Mouse (Mus musculus): ENCODE measurements around the gene Stmn1. TPM values are rescaled to one million over a fixed set of nuclear protein-coding genes. Genes with fewer than 3 reads are reported as not detected.

Stmn1 gene
- polyA plus RNA-seq, 1 experiment from 2014 or later, result 6,954 TPM

- Histone ChIP-seq H3K36me3 (ENCODE audit: poor library complexity, severe bottlenecking) (peaks cover 11% of the 10 kb centered on the region), H3K4me3 (no peak overlapping the region; the same call in 1 of the 2 replicates), H3K27ac (no peak overlapping the region), H3K27me3 (no peaks in the 10 kb centered on the region), H3K4me2 (peak overlapping the region; percentile 89; the same call in 1 of the 2 replicates), H3K4me1 (peaks cover 18% of the 10 kb centered on the region), H3K9me3 (replicated peaks) (no peaks in the 10 kb centered on the region), H3K9ac (no peak overlapping the region)
- ATAC-seq, result peak; percentile 41; the same call in 1 of the 2 replicates
- 76% methylated on average over 4 of the region's 4 CpGs for WGBS
Observed at GRCm38 (mm10) chr4:134510396-134510795, 42.3 kb downstream of the Stmn1 start.

GRCm38 (mm10) chr4:134510845-134511411, 42.8 kb downstream of the Stmn1 start, which contains the start of gene Aunip:
Gene Aunip (plus strand): TSS chr4:134510999.
- Histone ChIP-seq H3K4me3 (peak within 1 kb of the TSS; percentile 54), H3K27ac (no peak within 1 kb of the TSS), H3K27me3 (no peaks in the 10 kb centered on the region), H3K4me1 (peaks cover 18% of the 10 kb centered on the region), H3K4me2 (peak within 1 kb of the TSS; percentile 89), H3K36me3 (ENCODE audit: poor library complexity, severe bottlenecking) (peaks cover 11% of the 10 kb centered on the region), H3K9me3 (replicated peaks) (no peaks in the 10 kb centered on the region), H3K9ac (peak within 1 kb of the TSS; percentile 62)
- under 1% methylated on average over 42 of the region's 42 CpGs for WGBS
- ATAC-seq, result peak; percentile 97

GRCm38 (mm10) chr4:134511730-134512129, 43.6 kb downstream of the Stmn1 start:
- Histone ChIP-seq H3K36me3 (ENCODE audit: poor library complexity, severe bottlenecking) (peaks cover 11% of the 10 kb centered on the region), H3K27ac (no peak overlapping the region), H3K4me3 (peak overlapping the region; percentile 54), H3K4me2 (peak overlapping the region; percentile 89), H3K4me1 (peaks cover 18% of the 10 kb centered on the region), H3K9ac (peak overlapping the region; percentile 62; the same call in 1 of the 2 replicates), H3K9me3 (replicated peaks) (no peaks in the 10 kb centered on the region), H3K27me3 (no peaks in the 10 kb centered on the region)
- no peak for ATAC-seq
- WGBS, result 77% methylated on average over 6 of the region's 6 CpGs

GRCm38 (mm10) chr4:134512798-134513197, 44.7 kb downstream of the Stmn1 start:
- no peak for ATAC-seq
- Histone ChIP-seq H3K27me3 (no peaks in the 10 kb centered on the region), H3K4me1 (peaks cover 18% of the 10 kb centered on the region), H3K9me3 (replicated peaks) (no peaks in the 10 kb centered on the region), H3K27ac (no peak overlapping the region), H3K4me3 (peak overlapping the region; percentile 23), H3K36me3 (ENCODE audit: poor library complexity, severe bottlenecking) (peaks cover 2% of the 10 kb centered on the region; the same call in 1 of the 2 replicates), H3K9ac (no peak overlapping the region), H3K4me2 (peak overlapping the region; percentile 48)
- WGBS, result 33% methylated on average over 15 of the region's 15 CpGs

- 95% methylated on average over 11 of the region's 11 CpGs for WGBS
- Histone ChIP-seq H3K27ac (no peak overlapping the region), H3K4me1 (peaks cover 18% of the 10 kb centered on the region), H3K9ac (no peak overlapping the region), H3K4me2 (no peak overlapping the region), H3K4me3 (no peak overlapping the region), H3K9me3 (replicated peaks) (no peaks in the 10 kb centered on the region), H3K36me3 (ENCODE audit: poor library complexity, severe bottlenecking) (no peaks in the 10 kb centered on the region), H3K27me3 (no peaks in the 10 kb centered on the region)
- no peak for ATAC-seq
Observed at GRCm38 (mm10) chr4:134514309-134514930, 46.3 kb downstream of the Stmn1 start.

GRCm38 (mm10) chr4:134515614-134516013, 47.5 kb downstream of the Stmn1 start:
- no peak for ATAC-seq
- WGBS, result 75% methylated on average over 7 of the region's 7 CpGs
- H3K4me2 ChIP-seq, result no peak overlapping the region
- H3K9ac ChIP-seq, result no peak overlapping the region
- peaks cover 4% of the 10 kb centered on the region; the same call in 1 of the 2 replicates for H3K36me3 ChIP-seq (ENCODE audit: poor library complexity, severe bottlenecking)
- no peaks in the 10 kb centered on the region for H3K9me3 ChIP-seq (replicated peaks)
- H3K4me3 ChIP-seq, result no peak overlapping the region
- H3K4me1 ChIP-seq, result peaks cover 18% of the 10 kb centered on the region
- H3K27me3 ChIP-seq, result no peaks in the 10 kb centered on the region
- no peak overlapping the region for H3K27ac ChIP-seq

- Histone ChIP-seq H3K4me1 (peaks cover 8% of the 10 kb centered on the region), H3K9ac (no peak overlapping the region), H3K27ac (no peak overlapping the region), H3K4me2 (no peak overlapping the region), H3K9me3 (replicated peaks) (no peaks in the 10 kb centered on the region), H3K27me3 (no peaks in the 10 kb centered on the region), H3K36me3 (ENCODE audit: poor library complexity, severe bottlenecking) (peaks cover 10% of the 10 kb centered on the region; the same call in 1 of the 2 replicates), H3K4me3 (no peak overlapping the region)
- 86% methylated on average over 8 of the region's 8 CpGs for WGBS
- no peak for ATAC-seq
Observed at GRCm38 (mm10) chr4:134516981-134517380, 48.9 kb downstream of the Stmn1 start.

GRCm38 (mm10) chr4:134517719-134518118, 49.6 kb downstream of the Stmn1 start:
- Histone ChIP-seq H3K36me3 (ENCODE audit: poor library complexity, severe bottlenecking) (peaks cover 11% of the 10 kb centered on the region; the same call in 1 of the 2 replicates), H3K9me3 (replicated peaks) (no peaks in the 10 kb centered on the region), H3K27me3 (no peaks in the 10 kb centered on the region), H3K4me3 (no peak overlapping the region), H3K4me2 (no peak overlapping the region), H3K4me1 (peaks cover 2% of the 10 kb centered on the region), H3K9ac (no peak overlapping the region), H3K27ac (no peak overlapping the region)
- 88% methylated on average over 10 of the region's 10 CpGs for WGBS
- no peak for ATAC-seq

- no peaks in the 10 kb centered on the region for H3K4me1 ChIP-seq
- 90% methylated on average over 4 of the region's 4 CpGs for WGBS
- no peak overlapping the region for H3K4me3 ChIP-seq
- H3K27me3 ChIP-seq, result no peaks in the 10 kb centered on the region
- no peak overlapping the region for H3K27ac ChIP-seq
- H3K9me3 ChIP-seq (replicated peaks), result no peaks in the 10 kb centered on the region
- ATAC-seq, result no peak
- H3K9ac ChIP-seq, result no peak overlapping the region
- no peak overlapping the region for H3K4me2 ChIP-seq
- H3K36me3 ChIP-seq (ENCODE audit: poor library complexity, severe bottlenecking), result peaks cover 19% of the 10 kb centered on the region
Observed at GRCm38 (mm10) chr4:134518541-134518940, 50.4 kb downstream of the Stmn1 start.

- Histone ChIP-seq H3K4me3 (no peak overlapping the region), H3K9me3 (replicated peaks) (no peaks in the 10 kb centered on the region), H3K4me2 (no peak overlapping the region), H3K9ac (no peak overlapping the region), H3K4me1 (no peaks in the 10 kb centered on the region), H3K27me3 (no peaks in the 10 kb centered on the region), H3K27ac (no peak overlapping the region), H3K36me3 (ENCODE audit: poor library complexity, severe bottlenecking) (peaks cover 26% of the 10 kb centered on the region)
- no peak for ATAC-seq
Observed at GRCm38 (mm10) chr4:134519281-134519680, 51.2 kb downstream of the Stmn1 start.
